Comparison of ENCODE assay signal across 23 mouse cellular contexts in genomic region chr15:27592620-27593320, GRCm38 (mm10). TPM values are rescaled to one million over a fixed set of nuclear protein-coding genes. Genes with fewer than 3 reads are reported as not detected.
DNase-seq lines count a peak whose midpoint lies in the region; ATAC-seq and TF ChIP-seq lines count a peak whose summit lies in the region.
"Had no signal": no experiment of that assay in that cellular context is flagged by ENCODE, and none has a peak within 500 bp of the region (broad histone marks: within the 10 kb centered on the region; RNA-seq: fewer than 3 reads in every experiment).

No protein-coding gene starts in this region.

- H3K27me3 ChIP-seq in kidney, embryonic 15.5 days, result no peaks in the 10 kb centered on the region
- no peaks in the 10 kb centered on the region for H3K27me3 ChIP-seq in spleen, adult 2 months (ENCODE audit: control insufficient read depth, insufficient read depth, low read length)
- no peaks in the 10 kb centered on the region for H3K27me3 ChIP-seq in stomach, postnatal 0 days (ENCODE audit: control insufficient read depth, insufficient read depth, low read length)
- H3K27me3 ChIP-seq in forebrain, embryonic 16.5 days (replicated peaks; ENCODE audit: control insufficient read depth, insufficient read depth, low read length), result no peaks in the 10 kb centered on the region
- H3K27me3 ChIP-seq: embryonic facial prominence, embryonic 13.5 days; forebrain, embryonic 13.5 days; hindbrain, embryonic 12.5 days had no signal

- H3K4me2 ChIP-seq in kidney, embryonic 15.5 days, result no peak overlapping the region
- no peak overlapping the region for H3K4me2 ChIP-seq in stomach, postnatal 0 days (replicated peaks; ENCODE audit: low read depth)
- H3K4me2 ChIP-seq in forebrain, embryonic 16.5 days (ENCODE audit: low read length), result no peak overlapping the region
- H3K4me2 ChIP-seq: embryonic facial prominence, embryonic 13.5 days; forebrain, embryonic 13.5 days; hindbrain, embryonic 12.5 days had no signal

- H3K4me3 ChIP-seq in kidney, embryonic 15.5 days (replicated peaks), result no peak overlapping the region
- H3K4me3 ChIP-seq in spleen, adult 2 months (ENCODE audit: extremely low read depth, insufficient read depth, insufficient read length), result no peak overlapping the region
- no peak overlapping the region for H3K4me3 ChIP-seq in olfactory bulb, adult 2 months (ENCODE audit: insufficient read depth, low read depth, low read length)
- no peak overlapping the region for H3K4me3 ChIP-seq in stomach, postnatal 0 days (ENCODE audit: low read depth, low read length)
- H3K4me3 ChIP-seq in forebrain, embryonic 16.5 days (replicated peaks; ENCODE audit: low read length), result no peak overlapping the region
- H3K4me3 ChIP-seq: embryonic facial prominence, embryonic 13.5 days; erythroblast, embryonic 14.5 days; forebrain, embryonic 13.5 days; hindbrain, embryonic 12.5 days; limb, embryonic 10.5 days; midbrain, embryonic 10.5 days had no signal

- H3K9me3 ChIP-seq in kidney, embryonic 15.5 days (replicated peaks), result no peaks in the 10 kb centered on the region
- H3K9me3 ChIP-seq in stomach, postnatal 0 days (ENCODE audit: control insufficient read depth, low read length), result no peaks in the 10 kb centered on the region
- H3K9me3 ChIP-seq in forebrain, embryonic 16.5 days (ENCODE audit: control insufficient read depth, low read length), result no peaks in the 10 kb centered on the region
- H3K9me3 ChIP-seq: embryonic facial prominence, embryonic 13.5 days; forebrain, embryonic 13.5 days; hindbrain, embryonic 12.5 days; limb, embryonic 10.5 days; midbrain, embryonic 10.5 days had no signal

- no peak for TF ChIP-seq CTCF in spleen, adult 2 months (IDR thresholded peaks at IDR 0.05; ENCODE audit: extremely low read depth, insufficient read depth, insufficient read length, insufficient replicate concordance)
- no peak for TF ChIP-seq CTCF in olfactory bulb, adult 2 months (IDR thresholded peaks at IDR 0.05; ENCODE audit: insufficient read depth, low read depth, low read length)
- TF ChIP-seq CTCF in stomach, postnatal 0 days (IDR thresholded peaks at IDR 0.05; ENCODE audit: low read depth), result no peak

- peaks cover 60% of the 10 kb centered on the region for H3K36me3 ChIP-seq in kidney, embryonic 15.5 days
- H3K36me3 ChIP-seq in spleen, adult 2 months (ENCODE audit: control insufficient read depth, insufficient read depth, low read length), result peaks cover 20% of the 10 kb centered on the region
- peaks cover 15% of the 10 kb centered on the region for H3K36me3 ChIP-seq in stomach, postnatal 0 days (ENCODE audit: control insufficient read depth, insufficient read depth, low read length)
- H3K36me3 ChIP-seq in forebrain, embryonic 16.5 days (ENCODE audit: control insufficient read depth, insufficient read depth), result peaks cover 14% of the 10 kb centered on the region

- no peaks in the 10 kb centered on the region for H3K4me1 ChIP-seq in kidney, embryonic 15.5 days
- H3K4me1 ChIP-seq in spleen, adult 2 months (ENCODE audit: control insufficient read depth, insufficient read depth, insufficient read length), result peaks cover 48% of the 10 kb centered on the region
- peaks cover 27% of the 10 kb centered on the region for H3K4me1 ChIP-seq in olfactory bulb, adult 2 months (ENCODE audit: control insufficient read depth, insufficient read depth, low read length)
- no peaks in the 10 kb centered on the region; the same call in 1 of the 2 replicates for H3K4me1 ChIP-seq in stomach, postnatal 0 days (replicated peaks; ENCODE audit: control insufficient read depth, insufficient read depth)
- peaks cover 15% of the 10 kb centered on the region for H3K4me1 ChIP-seq in forebrain, embryonic 16.5 days (replicated peaks; ENCODE audit: control insufficient read depth, insufficient read depth, low read length)

- no peak for TF ChIP-seq EP300 in stomach, postnatal 0 days (optimal IDR thresholded peaks at IDR 0.05)

- no peak overlapping the region for H3K27ac ChIP-seq in kidney, embryonic 15.5 days
- peak overlapping the region; percentile 56 for H3K27ac ChIP-seq in spleen, adult 2 months (ENCODE audit: insufficient read depth, low read length)
- 0 out of 2 replicates have a peak overlapping the region, but pooled peaks have one; percentile 3 for H3K27ac ChIP-seq in olfactory bulb, adult 2 months (ENCODE audit: insufficient read depth, low read depth, low read length)
- H3K27ac ChIP-seq in stomach, postnatal 0 days (replicated peaks), result no peak overlapping the region
- H3K27ac ChIP-seq in forebrain, embryonic 16.5 days (ENCODE audit: low read length), result no peak overlapping the region
- H3K27ac ChIP-seq: embryonic facial prominence, embryonic 13.5 days; forebrain, embryonic 13.5 days; hindbrain, embryonic 12.5 days; limb, embryonic 10.5 days had no signal

- TF ChIP-seq POLR2A in spleen, adult 2 months (IDR thresholded peaks at IDR 0.05; ENCODE audit: low read depth, low read length), result no peak
- TF ChIP-seq POLR2A in olfactory bulb, adult 2 months (IDR thresholded peaks at IDR 0.05; ENCODE audit: insufficient read depth, low read depth, low read length), result no peak

- 83% methylated on average over 19 of the region's 19 CpGs for WGBS in kidney, embryonic 15.5 days
- 75% methylated on average over 19 of the region's 19 CpGs for WGBS in spleen, adult 2 months
- WGBS in olfactory bulb, adult 2 months, result 74% methylated on average over 19 of the region's 19 CpGs
- WGBS in stomach, postnatal 0 days, result 87% methylated on average over 19 of the region's 19 CpGs
- 90% methylated on average over 19 of the region's 19 CpGs for WGBS in forebrain, embryonic 16.5 days

- no peak for DNase-seq in kidney, postnatal 36 days
- DNase-seq in spleen, adult 2 months (ENCODE audit: low read depth in 1 of 2, low spot score in 2 of 2), result peak in 1 of 2 experiments; percentile 34
- DNase-seq in spleen, adult 12 weeks (ENCODE audit: low spot score), result no peak
- peak; percentile 68 for DNase-seq in adrenal gland, postnatal 14 days
- no peak for DNase-seq in stomach, postnatal 0 days (ENCODE audit: low spot score)
- DNase-seq: cerebellum, postnatal 10 days; gastrocnemius, postnatal 36 days; kidney, adult 11 months; kidney, postnatal 10 days; lung, postnatal 4 days; spleen, adult 18-20 months; thymus, adult 2 months; thymus, postnatal 4 days had no signal

- H3K9ac ChIP-seq in kidney, embryonic 15.5 days, result no peak overlapping the region
- no peak overlapping the region for H3K9ac ChIP-seq in stomach, postnatal 0 days (ENCODE audit: low read length)
- no peak overlapping the region for H3K9ac ChIP-seq in forebrain, embryonic 16.5 days (replicated peaks; ENCODE audit: low read depth, low read length)
- H3K9ac ChIP-seq: embryonic facial prominence, embryonic 13.5 days; forebrain, embryonic 13.5 days; hindbrain, embryonic 12.5 days had no signal

- 0 out of 2 replicates have a peak, but pooled peaks have one; percentile 24 for ATAC-seq in kidney, embryonic 15.5 days (replicated peaks; ENCODE audit: low FRiP score)
- ATAC-seq in stomach, postnatal 0 days (ENCODE audit: low FRiP score, low TSS enrichment), result no peak
- no peak for ATAC-seq in forebrain, embryonic 16.5 days
- ATAC-seq: forebrain, embryonic 13.5 days; midbrain, embryonic 16.5 days had no signal

RNA-seq across cellular contexts. Expression of gene Otulin, which starts 37.7 kb away (rescaled TPM):
- 29.0 and 32.2 TPM in 2 replicates for polyA plus RNA-seq in kidney, embryonic 15.5 days (2015; fragmentation: Nextera tagmentation; extraction: Ambion mirVana)
- polyA plus RNA-seq in spleen, adult 2 months (2012; rRNA removed), result 53.1 and 69.6 TPM in 2 replicates
- 37.1 and 43.6 TPM in 2 replicates for total RNA-seq in adrenal gland, postnatal 14 days (2021)
- not detected in 2 replicates for polyA plus RNA-seq in olfactory bulb, adult 2 months (2012; ENCODE audit: insufficient read depth, insufficient read length, low replicate concordance, missing spikeins)
- polyA plus RNA-seq in stomach, postnatal 0 days (2015; fragmentation: Nextera tagmentation; extraction: Ambion mirVana), result 23.7 and 24.4 TPM in 2 replicates
- 27.9 and 28.0 TPM in 2 replicates for polyA plus RNA-seq in forebrain, embryonic 16.5 days (2015; fragmentation: Nextera tagmentation; extraction: Ambion mirVana)

Comparison
In these comparisons a context has a peak if more than half of its experiments do, and no peak if none do; other contexts are left out.
1. H3K27ac ChIP-seq: peak in spleen, adult 2 months (single experiment) and olfactory bulb, adult 2 months (single experiment); none in kidney, embryonic 15.5 days (single experiment), stomach, postnatal 0 days (single experiment) and forebrain, embryonic 16.5 days (single experiment).